Mouse (Mus musculus) lung, adult 2 months (tissue): ENCODE data around the gene Qsox1. TPM values are rescaled to one million over a fixed set of nuclear protein-coding genes. Genes with fewer than 3 reads are reported as not detected.

Experiments
- DNase-seq: peaks from one replicate; pipeline ENCODE4 v3.0.0; 2022
- H3K4me1 ChIP-seq: fragments of 200-500 bp; 2 replicates; pipeline ENCODE4 v1.6.1; 2011; ENCODE audit warnings: low read length; ENCODE audit not compliant: control insufficient read depth, insufficient read depth
- H3K4me3 ChIP-seq: fragments of 200-500 bp; replicated peaks from 2 replicates; pipeline ENCODE3; 2011; ENCODE audit warnings: low read depth, mild to moderate bottlenecking, control low read depth, low read length; ENCODE audit errors: extremely low read depth
- CTCF ChIP-seq: fragments of 200-500 bp; IDR thresholded peaks from 2 replicates; pipeline ENCODE4 v1.5.1; 2011; ENCODE audit warnings: mild to moderate bottlenecking, low read length, control low read depth; ENCODE audit not compliant: insufficient read depth
- POLR2A ChIP-seq: fragments of 200-500 bp; IDR thresholded peaks from 2 replicates; pipeline ENCODE4 v1.6.1; 2011; ENCODE audit warnings: low read depth, mild to moderate bottlenecking, control low read depth, low read length, borderline replicate concordance; ENCODE audit errors: extremely low read depth
- WGBS: fragments of 180-500 bp; shearing (Covaris S2); methylation state at CpG from one replicate; pipeline ENCODE4 v1.1.7; 2018; 5-methylcytosine and 5-hydroxymethylcytosine counted together
- polyA plus RNA-seq: library from polyadenylated mRNA; depleted of rRNA; stranded (reverse); fragments of >200 nt; gene quantifications from 2 replicates; pipeline ENCODE4 v1.2.3, GENCODE M21; 2012; rRNA removed

The Qsox1 gene
- 170 and 171 TPM in 2 replicates for polyA plus RNA-seq

GRCm38 (mm10) chr1:155812581-155813499 lies at the start of gene Qsox1:
Qsox1 (minus strand) TSS chr1:155812889.
- TF ChIP-seq CTCF, result no peak
- peak; percentile 91 for TF ChIP-seq POLR2A
- Histone ChIP-seq H3K4me3 (peak within 1 kb of the TSS; percentile 99), H3K4me1 (peaks cover 12% of the 10 kb centered on the region; the same call in 1 of the 2 replicates)
- DNase-seq, result peak; percentile 87
- WGBS, result under 1% methylated on average over 67 of the region's 67 CpGs

GRCm38 (mm10) chr1:155854926-155855702 lies 42.4 kb upstream of the Qsox1 start:
- DNase-seq, result no peak
- H3K4me3 ChIP-seq, result no peak overlapping the region
- TF ChIP-seq POLR2A (no peak), CTCF (no peak)
- H3K4me1 ChIP-seq, result no peaks in the 10 kb centered on the region
- 74% methylated on average over 7 of the region's 7 CpGs for WGBS

GRCm38 (mm10) chr1:155853009-155853408 lies 40.3 kb upstream of the Qsox1 start:
- TF ChIP-seq CTCF (no peak), POLR2A (no peak)
- Histone ChIP-seq H3K4me3 (no peak overlapping the region), H3K4me1 (no peaks in the 10 kb centered on the region)
- no peak for DNase-seq
- WGBS, result 96% methylated on average over 5 of the region's 5 CpGs

- peaks cover 3% of the 10 kb centered on the region; the same call in 1 of the 2 replicates for H3K4me1 ChIP-seq
- H3K4me3 ChIP-seq, result no peak overlapping the region
- 53% methylated on average over 5 of the region's 5 CpGs for WGBS
Observed at GRCm38 (mm10) chr1:155844235-155844634, 31.5 kb upstream of the Qsox1 start.

GRCm38 (mm10) chr1:155843538-155843937 lies 30.8 kb upstream of the Qsox1 start:
- 43% methylated on average over 4 of the region's 4 CpGs for WGBS

More at GRCm38 (mm10) chr1:155844235-155844634, 31.5 kb upstream of the Qsox1 start:
- no peak for TF ChIP-seq CTCF
- TF ChIP-seq POLR2A, result no peak
- no peak for DNase-seq

GRCm38 (mm10) chr1:155835667-155836066 lies 23.0 kb upstream of the Qsox1 start:
- WGBS, result 59% methylated on average over 2 of the region's 2 CpGs
- no peaks in the 10 kb centered on the region for H3K4me1 ChIP-seq
- TF ChIP-seq CTCF (no peak), POLR2A (no peak)
- H3K4me3 ChIP-seq, result no peak overlapping the region
- no peak for DNase-seq

More at GRCm38 (mm10) chr1:155843538-155843937, 30.8 kb upstream of the Qsox1 start:
- DNase-seq, result no peak
- no peak for TF ChIP-seq CTCF
- Histone ChIP-seq H3K4me3 (no peak overlapping the region), H3K4me1 (peaks cover 3% of the 10 kb centered on the region; the same call in 1 of the 2 replicates)

GRCm38 (mm10) chr1:155833610-155834009 lies 20.9 kb upstream of the Qsox1 start:
- WGBS, result 84% methylated on average over 9 of the region's 9 CpGs
- DNase-seq, result no peak

GRCm38 (mm10) chr1:155831958-155832357 lies 19.3 kb upstream of the Qsox1 start:
- Histone ChIP-seq H3K4me3 (no peak overlapping the region), H3K4me1 (no peaks in the 10 kb centered on the region)
- no peak for DNase-seq
- TF ChIP-seq CTCF (no peak), POLR2A (no peak)
- WGBS, result 84% methylated on average over 3 of the region's 3 CpGs

More at GRCm38 (mm10) chr1:155833610-155834009, 20.9 kb upstream of the Qsox1 start:
- Histone ChIP-seq H3K4me1 (no peaks in the 10 kb centered on the region), H3K4me3 (no peak overlapping the region)
- no peak for TF ChIP-seq POLR2A

- no peak for TF ChIP-seq CTCF
- no peak for TF ChIP-seq POLR2A
- H3K4me3 ChIP-seq, result no peak overlapping the region
- 63% methylated on average over 6 of the region's 6 CpGs for WGBS
- no peak for DNase-seq
- H3K4me1 ChIP-seq, result no peaks in the 10 kb centered on the region
Observed at GRCm38 (mm10) chr1:155830861-155831260, 18.2 kb upstream of the Qsox1 start.
